Mouse (Mus musculus) C2C12 (cell line): ENCODE measurements around the gene Zfhx3. TPM values are rescaled to one million over a fixed set of nuclear protein-coding genes. Genes with fewer than 3 reads are reported as not detected.

Experiments used
- H3K27me3 ChIP-seq: one replicate; pipeline ENCODE4 v1.6.1; 2011; ENCODE audit not compliant: control insufficient read depth, insufficient read depth, insufficient read length
- H3K36me3 ChIP-seq: one replicate; pipeline ENCODE4 v1.6.1; 2011; ENCODE audit not compliant: control insufficient read depth, insufficient read depth
- H3K4me3 ChIP-seq: one replicate; pipeline ENCODE4 v1.5.1; 2011; ENCODE audit warnings: mild to moderate bottlenecking, control low read depth; ENCODE audit not compliant: poor library complexity, insufficient read depth, severe bottlenecking
- H3K79me2 ChIP-seq: one replicate; pipeline ENCODE4 v1.6.1; 2011; ENCODE audit not compliant: control insufficient read depth, insufficient read depth
- H3K79me3 ChIP-seq: one replicate; pipeline ENCODE4 v1.6.1; 2011; ENCODE audit warnings: low read depth, control low read depth
- H3ac ChIP-seq: one replicate; pipeline ENCODE3; 2011; ENCODE audit warnings: low read depth; ENCODE audit not compliant: control insufficient read depth, insufficient read length
- CEBPB ChIP-seq: IDR thresholded peaks from one replicate; pipeline ENCODE4 v1.6.1; 2011; ENCODE audit warnings: low read depth, mild to moderate bottlenecking, control low read depth, moderate library complexity
- CTCF ChIP-seq: IDR thresholded peaks from one replicate; pipeline ENCODE4 v1.5.1; 2011; ENCODE audit not compliant: control insufficient read depth, insufficient read depth, insufficient read length
- FOSL1 ChIP-seq: IDR thresholded peaks from one replicate; pipeline ENCODE4 v1.8.0; 2011; ENCODE audit warnings: mild to moderate bottlenecking, low read length; ENCODE audit not compliant: poor library complexity, insufficient read depth, severe bottlenecking
- MAX ChIP-seq: IDR thresholded peaks from one replicate; pipeline ENCODE4 v1.6.1; 2011; ENCODE audit warnings: mild to moderate bottlenecking, control low read depth
- MYOD1 ChIP-seq: IDR thresholded peaks from one replicate; pipeline ENCODE4 v1.6.1; 2011; ENCODE audit warnings: low read depth; ENCODE audit not compliant: control insufficient read depth, insufficient read length
- MYOG ChIP-seq: IDR thresholded peaks from one replicate; pipeline ENCODE4 v1.6.1; 2011; ENCODE audit not compliant: control insufficient read depth, insufficient read length; ENCODE audit errors: extremely low read depth
- USF1 ChIP-seq: IDR thresholded peaks from one replicate; pipeline ENCODE4 v1.6.1; 2011; ENCODE audit warnings: low read depth, mild to moderate bottlenecking, control low read depth, moderate library complexity
- polyA plus RNA-seq: library from polyadenylated mRNA; unstranded; fragments of >200 nt; fragmentation: generic; extraction: Trizol; gene quantifications from one replicate; pipeline ENCODE4 v1.2.1, GENCODE M21; 2012; ENCODE audit warnings: missing spikeins

The Zfhx3 gene
- polyA plus RNA-seq, 1 experiment: 4.3 TPM

DNA sequence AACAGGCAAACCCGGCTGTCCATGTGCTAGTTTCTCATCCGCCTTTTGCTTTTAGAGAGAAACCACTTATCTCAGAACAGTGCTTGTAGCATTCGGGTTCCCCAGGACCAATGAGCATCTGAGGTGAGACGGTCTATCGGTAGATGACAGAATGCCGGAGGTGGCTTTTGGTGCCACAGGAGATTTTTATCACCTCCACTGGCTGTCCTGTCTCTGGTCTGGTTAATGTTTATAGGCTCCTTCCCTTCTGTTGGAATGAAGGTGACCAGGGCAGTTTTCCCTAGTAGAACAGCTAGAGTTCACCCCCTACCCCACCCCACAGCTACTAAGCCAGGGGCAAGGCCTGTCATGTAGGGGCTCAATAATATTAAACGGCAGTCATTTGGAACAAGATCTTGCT lies 825.6 kb downstream of the Zfhx3 start:
- Histone ChIP-seq H3K4me3 (no peak overlapping the region), H3K36me3 (no peaks in the 10 kb centered on the region), H3ac (no peak overlapping the region), H3K79me2 (peaks cover 98% of the 10 kb centered on the region), H3K79me3 (peaks cover 85% of the 10 kb centered on the region), H3K27me3 (no peaks in the 10 kb centered on the region)
- no peak for TF ChIP-seq MYOG
- no peak for TF ChIP-seq USF1
- TF ChIP-seq FOSL1: no peak
- TF ChIP-seq CTCF: no peak
- no peak for TF ChIP-seq CEBPB
- no peak for TF ChIP-seq MAX

GRCm38 (mm10) chr8:108770334-108770733 lies 827.9 kb downstream of the Zfhx3 start:
- no peak overlapping the region for H3K4me3 ChIP-seq
- peaks cover 100% of the 10 kb centered on the region for H3K79me2 ChIP-seq
- TF ChIP-seq MYOD1 (peak; percentile 52), FOSL1 (no peak)
- no peaks in the 10 kb centered on the region for H3K27me3 ChIP-seq
- peaks cover 89% of the 10 kb centered on the region for H3K79me3 ChIP-seq
- peaks cover 9% of the 10 kb centered on the region for H3K36me3 ChIP-seq
- H3ac ChIP-seq: no peak overlapping the region

DNA sequence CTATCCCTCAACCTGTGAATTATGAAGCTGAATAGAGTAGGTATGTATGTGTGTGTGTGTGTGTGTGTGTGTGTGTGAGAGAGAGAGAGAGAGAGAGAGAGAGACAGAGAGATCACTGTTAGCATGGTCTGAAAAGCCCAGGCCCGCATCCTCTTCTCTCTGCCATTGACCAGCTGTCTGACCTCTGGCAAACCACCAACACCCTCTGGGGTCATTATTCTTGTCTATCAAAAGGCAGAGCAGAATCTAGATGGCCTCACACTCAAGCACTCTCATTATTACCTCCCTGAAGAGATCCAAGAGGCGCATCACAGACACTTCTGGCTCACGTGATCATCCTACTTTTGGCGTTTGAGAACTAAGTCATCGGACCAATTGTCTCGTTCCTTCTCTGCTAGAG lies 831.0 kb downstream of the Zfhx3 start:
- Histone ChIP-seq H3K4me3 (no peak overlapping the region), H3ac (no peak overlapping the region), H3K36me3 (peaks cover 9% of the 10 kb centered on the region), H3K79me2 (peaks cover 100% of the 10 kb centered on the region), H3K79me3 (peaks cover 77% of the 10 kb centered on the region), H3K27me3 (no peaks in the 10 kb centered on the region)
- TF ChIP-seq CEBPB (no peak), MYOD1 (no peak), USF1 (no peak), CTCF (no peak), MYOG (no peak), FOSL1 (no peak), MAX (no peak)

DNA sequence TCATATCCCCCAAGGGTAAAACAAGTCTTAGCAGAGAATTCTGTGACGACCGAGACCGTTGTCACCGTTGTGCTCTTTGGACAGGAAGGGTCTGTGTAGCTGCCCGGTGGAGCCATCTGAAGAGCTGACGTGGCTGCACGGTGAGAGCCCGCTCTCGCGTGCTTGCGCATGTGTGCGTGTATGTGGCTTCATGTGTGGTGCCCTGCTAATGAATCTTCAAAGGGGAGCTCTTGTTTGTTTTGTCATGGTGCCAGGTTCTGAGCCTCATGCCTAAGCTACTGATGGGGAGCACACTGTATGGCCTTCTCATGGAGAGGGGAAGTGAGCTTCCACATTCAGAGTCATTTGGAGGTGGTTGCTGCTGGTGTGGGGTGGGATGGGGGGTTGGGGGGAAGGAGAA lies 835.6 kb downstream of the Zfhx3 start:
- Histone ChIP-seq H3ac (no peak overlapping the region), H3K36me3 (peaks cover 9% of the 10 kb centered on the region), H3K79me3 (peaks cover 63% of the 10 kb centered on the region), H3K4me3 (no peak overlapping the region), H3K79me2 (peaks cover 99% of the 10 kb centered on the region), H3K27me3 (no peaks in the 10 kb centered on the region)
- TF ChIP-seq MYOG (no peak), MAX (no peak), FOSL1 (no peak), MYOD1 (no peak), USF1 (no peak), CEBPB (no peak), CTCF (no peak)

DNA sequence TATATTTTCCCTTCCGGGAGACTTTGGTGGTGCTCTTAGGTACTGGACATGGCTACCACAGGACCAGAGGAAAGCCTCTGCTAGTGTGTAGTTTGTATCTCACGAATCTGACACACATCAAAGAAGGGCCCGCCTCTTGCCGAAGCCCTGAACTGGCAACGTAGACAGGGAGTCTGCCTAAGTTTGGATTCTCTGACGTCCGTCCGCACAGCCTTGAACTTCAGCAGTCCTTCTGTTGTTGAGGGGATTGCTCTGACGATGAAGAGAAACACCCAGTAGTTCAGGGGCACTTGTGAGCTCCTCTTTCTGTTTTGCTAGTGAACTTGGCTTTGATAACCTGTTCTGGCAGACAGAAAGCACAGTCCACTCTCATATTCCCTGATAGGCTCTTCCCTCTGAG lies 836.1 kb downstream of the Zfhx3 start:
- Histone ChIP-seq H3K79me2 (peaks cover 99% of the 10 kb centered on the region), H3ac (no peak overlapping the region), H3K79me3 (peaks cover 59% of the 10 kb centered on the region), H3K36me3 (peaks cover 8% of the 10 kb centered on the region), H3K4me3 (no peak overlapping the region), H3K27me3 (no peaks in the 10 kb centered on the region)
- TF ChIP-seq USF1 (no peak), MYOD1 (no peak), MYOG (no peak), MAX (no peak), CTCF (no peak), FOSL1 (no peak), CEBPB (no peak)

DNA sequence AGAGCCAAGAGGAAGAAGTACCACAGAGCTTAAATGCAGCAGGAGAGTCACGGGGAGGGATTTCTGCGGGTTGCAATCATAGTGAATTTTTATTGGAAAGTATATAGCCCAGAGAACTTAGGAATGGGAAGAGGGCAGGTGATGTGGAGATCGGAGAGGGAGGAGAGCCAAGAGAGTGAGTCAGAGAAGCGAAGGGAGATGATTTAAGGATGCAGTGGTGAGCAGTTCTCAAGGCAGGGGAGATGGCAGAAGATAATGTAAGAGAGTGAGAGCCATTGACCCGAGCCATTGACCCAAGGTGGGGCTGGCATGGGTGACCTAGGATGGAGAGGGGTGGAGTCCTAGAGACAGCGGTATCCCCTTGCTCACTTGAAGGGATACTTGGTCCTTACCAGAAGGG lies 838.3 kb downstream of the Zfhx3 start:
- Histone ChIP-seq H3ac (no peak overlapping the region), H3K27me3 (no peaks in the 10 kb centered on the region), H3K79me2 (peaks cover 99% of the 10 kb centered on the region), H3K36me3 (no peaks in the 10 kb centered on the region), H3K4me3 (no peak overlapping the region), H3K79me3 (peaks cover 57% of the 10 kb centered on the region)
- TF ChIP-seq MYOD1 (no peak), FOSL1 (no peak), CTCF (no peak), MYOG (no peak), MAX (no peak), USF1 (no peak), CEBPB (no peak)
